Mouse (Mus musculus) liver, adult (tissue): ENCODE data around the gene Ccdc83.

Experiments
- GATA4 ChIP-seq: IDR thresholded peaks from 2 replicates; pipeline ENCODE4 v1.6.1; 2014; ENCODE audit warnings: mild to moderate bottlenecking, low read length; ENCODE audit not compliant: insufficient replicate concordance

The Ccdc83 gene

DNA sequence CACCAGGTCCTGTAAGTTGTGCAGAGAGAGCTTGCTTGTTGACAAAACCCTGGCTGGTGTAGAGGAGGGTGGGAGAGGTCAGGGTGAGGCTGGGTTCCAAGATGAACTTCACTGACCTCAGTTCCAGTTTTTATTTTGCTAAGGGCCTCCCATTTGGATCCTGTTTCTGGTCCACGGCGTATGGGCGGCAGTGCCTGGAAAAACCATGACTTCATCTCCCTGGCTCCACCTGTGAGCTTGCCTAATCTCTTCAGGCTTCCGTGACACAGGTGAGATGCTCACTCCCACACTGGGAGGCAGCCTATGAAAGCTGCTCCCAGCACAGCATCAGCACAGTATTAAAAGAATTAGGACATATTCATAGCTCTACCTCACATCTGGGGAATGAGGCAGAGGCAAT is 12.2 kb upstream of the Ccdc83 start:
- TF ChIP-seq GATA4: no peak

GRCm38 (mm10) chr7:90277246-90277645 is 11.7 kb upstream of the Ccdc83 start:
- no peak for TF ChIP-seq GATA4

- no peak for TF ChIP-seq GATA4
Observed at GRCm38 (mm10) chr7:90274561-90275100, 9.1 kb upstream of the Ccdc83 start.

- TF ChIP-seq GATA4: no peak
Observed at GRCm38 (mm10) chr7:90270141-90270540, 4.6 kb upstream of the Ccdc83 start.

GRCm38 (mm10) chr7:90261902-90262599 is 3.5 kb downstream of the Ccdc83 start:
- no peak for TF ChIP-seq GATA4

DNA sequence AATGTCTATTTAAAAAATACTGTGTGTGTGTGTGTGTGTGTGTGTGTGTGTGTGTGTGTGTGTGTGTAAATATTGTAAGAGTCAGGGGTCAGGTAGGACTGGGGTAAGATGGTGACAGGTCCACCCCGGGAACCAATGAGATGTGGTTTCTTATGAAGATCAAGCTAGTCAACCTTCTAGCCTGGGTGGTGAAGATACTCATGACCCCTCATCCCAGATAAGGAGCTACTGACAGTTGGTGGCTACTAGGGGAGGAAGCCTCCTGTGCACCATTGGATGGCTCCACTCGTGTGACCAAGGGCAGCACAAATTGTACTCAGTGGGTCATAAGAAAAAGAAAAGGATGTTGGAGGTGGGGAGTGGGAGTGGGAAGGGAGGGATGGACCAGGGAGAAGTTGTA is 5.7 kb downstream of the Ccdc83 start:
- no peak for TF ChIP-seq GATA4

DNA sequence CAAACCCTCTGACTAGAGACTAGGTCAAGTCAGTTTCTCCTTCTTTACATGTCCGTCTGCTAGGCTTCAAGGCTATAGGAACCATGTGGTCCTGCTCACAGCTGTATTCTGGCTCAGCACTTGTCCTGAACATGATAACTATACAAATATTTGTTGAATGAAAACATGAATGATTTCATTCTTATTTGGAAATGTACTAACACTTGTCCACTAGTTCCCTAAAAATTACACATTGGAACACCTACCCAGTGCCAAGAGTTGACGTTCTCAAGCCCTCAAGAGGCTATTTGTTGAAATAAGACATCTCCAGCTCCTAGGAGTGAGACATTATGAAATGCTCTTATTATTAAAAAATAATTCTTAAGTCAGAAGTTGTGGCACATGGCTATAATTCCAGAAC is 6.9 kb downstream of the Ccdc83 start:
- no peak for TF ChIP-seq GATA4

DNA sequence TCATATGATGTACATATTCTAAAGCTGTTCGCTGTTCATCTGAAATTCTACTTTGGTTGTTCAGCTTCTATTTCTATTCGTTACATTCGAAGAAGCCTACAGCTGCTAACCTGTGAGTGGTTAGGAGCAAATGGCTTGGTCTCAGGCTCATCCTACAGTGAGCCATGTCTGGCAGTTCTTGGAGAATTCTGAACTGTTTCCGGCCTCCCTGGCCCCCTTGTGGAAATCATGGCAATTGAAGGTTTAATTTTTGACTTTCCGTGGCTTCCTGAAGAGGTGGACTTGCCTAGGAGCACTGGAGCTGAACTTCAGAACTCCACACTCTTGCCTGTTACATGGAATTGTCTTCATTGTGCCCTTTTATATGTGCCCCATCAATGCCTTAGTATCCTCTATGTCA is 12.6 kb downstream of the Ccdc83 start:
- no peak for TF ChIP-seq GATA4

DNA sequence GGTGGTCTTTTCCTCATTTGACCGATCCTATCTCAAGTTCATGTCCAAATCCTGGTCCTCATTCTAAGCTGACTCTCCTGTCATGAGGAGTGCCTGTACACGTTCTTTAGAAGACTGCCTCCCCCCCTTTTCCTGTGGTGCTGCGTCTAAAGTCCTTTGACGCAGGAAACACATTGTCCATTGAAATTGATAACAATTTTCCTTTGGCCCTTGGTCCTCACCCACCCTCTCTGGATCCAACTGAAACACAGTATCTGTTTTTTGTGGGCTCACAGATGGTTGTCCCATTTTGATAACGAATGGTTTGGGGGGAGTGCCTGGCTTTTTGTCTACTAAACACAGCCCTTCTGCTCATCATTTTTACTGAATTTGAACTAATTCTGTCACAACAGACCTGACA is 21.9 kb downstream of the Ccdc83 start:
- no peak for TF ChIP-seq GATA4

DNA sequence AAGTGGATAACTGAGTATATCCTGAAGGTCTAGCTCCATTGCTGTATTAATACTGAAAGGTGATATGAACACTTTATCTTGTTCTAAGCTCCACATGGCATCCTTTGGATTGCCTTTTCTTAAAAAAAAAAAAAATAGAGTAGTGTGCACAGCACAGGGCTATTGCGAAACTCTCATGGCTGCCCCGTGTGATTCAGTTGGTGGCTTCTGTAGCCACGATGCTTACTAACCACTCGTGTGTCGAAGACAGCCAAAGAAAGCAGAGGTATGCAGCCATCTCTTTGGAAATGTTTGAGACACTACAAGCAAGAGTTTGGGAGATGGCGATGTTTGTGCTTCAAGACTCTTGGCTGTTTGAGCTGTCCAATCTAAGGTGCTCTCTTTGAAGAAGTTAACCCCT is 22.4 kb downstream of the Ccdc83 start:
- no peak for TF ChIP-seq GATA4

GRCm38 (mm10) chr7:90236289-90236905 is 29.2 kb downstream of the Ccdc83 start:
- no peak for TF ChIP-seq GATA4

GRCm38 (mm10) chr7:90233921-90234320 is 31.7 kb downstream of the Ccdc83 start:
- TF ChIP-seq GATA4: no peak

- TF ChIP-seq GATA4: no peak
Observed at GRCm38 (mm10) chr7:90231431-90231830, 34.1 kb downstream of the Ccdc83 start.

- no peak for TF ChIP-seq GATA4
Observed at GRCm38 (mm10) chr7:90228075-90228474, 37.5 kb downstream of the Ccdc83 start.

- no peak for TF ChIP-seq GATA4
Observed at GRCm38 (mm10) chr7:90221487-90221886, 44.1 kb downstream of the Ccdc83 start.

- TF ChIP-seq GATA4: no peak
Observed at GRCm38 (mm10) chr7:90218122-90218521, 47.5 kb downstream of the Ccdc83 start.

GRCm38 (mm10) chr7:90216511-90216910 is 49.1 kb downstream of the Ccdc83 start:
- no peak for TF ChIP-seq GATA4

GRCm38 (mm10) chr7:90210947-90211346 is 54.6 kb downstream of the Ccdc83 start:
- TF ChIP-seq GATA4: no peak
